Mouse (Mus musculus): ENCODE measurements around the gene Olfr787.

Gene Olfr787

GRCm38 (mm10) chr10:129461562-129461961, at the start of gene Olfr787:
Olfr787 (plus strand) TSS chr10:129461862.
- DNase-seq (ENCODE audit: low read depth, low spot score): no peak

- no peak for DNase-seq (ENCODE audit: low read depth, low spot score)
These were observed 34.7 kb upstream of the Olfr787 start, which contains the start of gene Olfr786 for GRCm38 (mm10) chr10:129427006-129427405. Olfr786 (plus strand) TSS chr10:129427306.

- DNase-seq (ENCODE audit: low read depth, low spot score): no peak
These were observed 9.0 kb downstream of the Olfr787 start, which contains the start of gene Olfr788 for GRCm38 (mm10) chr10:129470698-129471097. Olfr788 (plus strand) TSS chr10:129470998.

- no peak for DNase-seq (ENCODE audit: low read depth, low spot score)
These were observed 11.6 kb downstream of the Olfr787 start for GRCm38 (mm10) chr10:129473256-129473655.

- DNase-seq (ENCODE audit: low read depth, low spot score): no peak
These were observed 12.1 kb downstream of the Olfr787 start for GRCm38 (mm10) chr10:129473723-129474122.

GRCm38 (mm10) chr10:129484452-129484851, 22.8 kb downstream of the Olfr787 start, which contains the start of gene Olfr789:
Olfr789 (plus strand) TSS chr10:129484752.
- no peak for DNase-seq (ENCODE audit: low read depth, low spot score)

GRCm38 (mm10) chr10:129490101-129490500, 28.4 kb downstream of the Olfr787 start:
- DNase-seq (ENCODE audit: low read depth, low spot score): no peak

GRCm38 (mm10) chr10:129498192-129498591, 36.5 kb downstream of the Olfr787 start, which contains the start of gene Olfr790:
Olfr790 (plus strand) TSS chr10:129498492.
- DNase-seq (ENCODE audit: low read depth, low spot score): no peak
